Mouse (Mus musculus): ENCODE data around the gene Eif2b1. TPM values are rescaled to one million over a fixed set of nuclear protein-coding genes. Genes with fewer than 3 reads are reported as not detected.

The Eif2b1 gene
- 44.4 TPM for polyA plus RNA-seq (2017; shearing (Covaris generic))

DNA sequence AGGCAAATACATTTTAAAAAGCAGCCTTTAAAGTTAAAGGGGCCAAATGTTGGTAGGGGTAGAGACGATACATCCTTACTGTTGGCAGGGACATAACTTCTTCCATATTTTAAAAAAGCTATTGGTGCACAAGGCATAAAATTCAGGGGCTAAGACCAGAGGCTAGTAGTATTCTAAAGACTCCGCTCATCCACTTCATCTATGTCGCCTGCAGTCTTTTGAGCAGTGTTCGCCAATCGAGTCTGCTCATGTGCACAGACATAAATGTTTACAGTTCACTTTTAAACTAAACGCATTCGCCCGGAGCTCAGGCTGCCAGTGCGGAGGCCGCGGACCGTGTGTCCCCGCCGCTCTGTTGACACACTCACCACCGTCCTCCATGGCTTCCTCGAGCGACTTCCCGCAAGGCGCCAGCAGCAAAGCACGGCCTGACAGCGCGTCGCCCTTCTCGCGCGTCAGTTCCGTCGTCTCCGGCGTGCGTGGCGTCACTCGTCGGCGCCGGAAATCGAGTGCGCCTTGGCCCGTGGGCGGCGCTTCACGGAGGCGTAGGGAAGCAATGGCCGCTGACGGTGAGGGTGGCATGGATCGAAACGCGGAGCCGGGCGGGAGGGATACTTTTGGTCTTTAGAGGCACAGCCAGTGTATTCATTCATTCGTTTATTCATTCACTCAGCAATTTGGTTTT is at the start of gene Eif2b1, which contains the start of gene Gtf2h3:
Gene Eif2b1, minus strand, starts transcription at position 499 of the 685 bp plus-strand sequence.
Gene Gtf2h3, plus strand, starts transcription at position 508 of the 685 bp plus-strand sequence.

DNA sequence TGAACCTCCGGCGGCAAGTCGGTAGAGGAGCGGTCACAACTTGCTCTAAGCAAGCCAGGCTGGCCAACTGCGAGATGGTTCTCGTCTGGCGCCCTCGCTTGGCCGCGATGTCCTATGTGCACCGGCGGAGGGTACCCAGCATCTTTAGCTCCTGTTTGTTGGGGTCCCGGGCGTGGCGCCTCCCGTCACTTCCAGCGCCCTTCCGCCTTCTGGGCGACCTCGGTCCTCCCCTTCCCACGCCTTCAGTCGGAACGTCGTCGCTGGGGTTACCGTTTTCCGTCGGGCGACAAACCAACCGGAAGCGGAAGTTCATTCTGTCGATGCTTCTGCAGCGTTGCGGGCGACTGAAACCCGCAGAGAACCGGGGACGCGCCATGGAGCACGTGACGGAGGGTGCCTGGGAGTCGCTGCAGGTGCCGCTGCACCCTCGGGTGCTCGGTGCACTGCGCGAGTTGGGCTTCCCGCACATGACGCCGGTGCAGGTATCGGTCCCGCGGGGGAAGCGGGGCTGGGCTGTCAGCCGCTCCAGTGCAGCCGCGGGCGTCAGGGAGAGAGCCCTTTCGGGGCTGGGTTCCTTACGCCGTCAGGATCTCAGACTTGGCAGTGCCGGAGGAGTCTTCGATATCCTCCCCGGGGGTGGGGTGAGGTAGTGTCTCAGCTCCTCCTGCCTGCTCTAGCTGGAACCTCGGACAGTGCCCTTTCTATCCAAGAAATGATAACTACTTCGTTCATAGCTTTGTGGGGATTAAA is 26.2 kb downstream of the Eif2b1 start, which contains the start of gene Ddx55:
Gene Ddx55, plus strand, starts transcription at position 307 of the 750 bp plus-strand sequence.

DNA sequence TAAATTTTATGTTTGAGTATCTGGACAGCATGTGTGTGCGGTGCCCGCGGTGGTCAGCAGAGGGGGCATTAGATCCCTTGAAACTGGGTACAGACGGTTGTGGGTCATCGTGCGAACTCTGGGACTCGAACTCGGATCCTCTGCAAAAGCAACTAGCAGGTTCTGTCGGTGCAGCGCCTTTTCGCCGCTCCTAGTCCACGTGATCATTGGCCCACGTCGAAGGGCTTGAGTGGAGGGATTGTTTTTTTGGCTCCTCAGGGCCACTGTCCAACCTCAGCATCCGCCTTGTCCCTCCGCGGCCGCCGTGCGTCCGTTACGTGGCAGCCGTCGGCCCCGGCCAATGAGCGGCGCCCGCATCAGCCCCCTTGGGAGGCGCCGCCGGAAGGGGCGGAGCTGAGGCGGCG is 38.5 kb downstream of the Eif2b1 start, which contains the start of gene Tmed2:
Gene Tmed2, plus strand, starts transcription at position 313 of the 404 bp plus-strand sequence.

GRCm38 (mm10) chr5:124530655-124531582 is 48.0 kb downstream of the Eif2b1 start, which contains the start of gene Rilpl1:
Gene Rilpl1 (minus strand): TSS chr5:124531391.

Other genes starting within 250 kb of the Eif2b1 start
- gene Cdk2ap1, start 216.0 kb downstream of the Eif2b1 start, polyA plus RNA-seq (2017; shearing (Covaris generic)) = 133 TPM
- 120 TPM for gene Sbno1, start 153.1 kb downstream of the Eif2b1 start, polyA plus RNA-seq (2017; shearing (Covaris generic))
- gene Kmt5a, start 139.2 kb downstream of the Eif2b1 start, polyA plus RNA-seq (2017; shearing (Covaris generic)) = 79.9 TPM
- gene Rilpl2, start 100.8 kb downstream of the Eif2b1 start, polyA plus RNA-seq (2017; shearing (Covaris generic)) = 57.5 TPM
- 7.7 TPM for gene Snrnp35, start 96.0 kb downstream of the Eif2b1 start, polyA plus RNA-seq (2017; shearing (Covaris generic))
- gene Rilpl1, start 47.7 kb downstream of the Eif2b1 start, polyA plus RNA-seq (2017; shearing (Covaris generic)) = 3.2 TPM
- 515 TPM for gene Tmed2, start 38.4 kb downstream of the Eif2b1 start, polyA plus RNA-seq (2017; shearing (Covaris generic))
- 20.1 TPM for gene Ddx55, start 26.3 kb downstream of the Eif2b1 start, polyA plus RNA-seq (2017; shearing (Covaris generic))
- 50.9 TPM for gene Gtf2h3, start within 50 bp of the Eif2b1 start, polyA plus RNA-seq (2017; shearing (Covaris generic))
- gene Atp6v0a2, start 49.4 kb upstream of the Eif2b1 start, polyA plus RNA-seq (2017; shearing (Covaris generic)) = 90.5 TPM
- not detected for gene Dnah10, start 146.0 kb upstream of the Eif2b1 start, polyA plus RNA-seq (2017; shearing (Covaris generic))

All from CD4-positive, CD25-positive, alpha-beta regulatory T cell (primary cell).